Mouse (Mus musculus): ENCODE results near the gene Vwa3b.

- TF ChIP-seq POLR2A (IDR thresholded peaks at IDR 0.05; ENCODE audit: low read depth, low read length), result no peak
- no peak for TF ChIP-seq CTCF (IDR thresholded peaks at IDR 0.05; ENCODE audit: extremely low read depth, insufficient read length, insufficient replicate concordance, low read depth, low read length)
These were observed 12.7 kb upstream of the Vwa3b start for GRCm38 (mm10) chr1:37013687-37014086.
